Mouse (Mus musculus) forebrain, embryonic 16.5 days (tissue): Measurements from ENCODE around the gene Bcl6b. TPM values are rescaled to one million over a fixed set of nuclear protein-coding genes. Genes with fewer than 3 reads are reported as not detected.

ENCODE experiments used
- ATAC-seq: fragments of 200-750 bp; cut with Nextera tagmentation; 2 replicates; pipeline ENCODE4 v1.8.0; 2017; ENCODE audit warnings: mild to moderate bottlenecking, moderate library complexity
- H3K27ac ChIP-seq: fragments of 300-500 bp; sonication (generic); 2 replicates; pipeline ENCODE4 v1.5.1; 2014; ENCODE audit warnings: low read length, control low read depth
- H3K27me3 ChIP-seq: fragments of 300-500 bp; sonication (generic); replicated peaks from 2 replicates; pipeline ENCODE4 v1.6.1; 2014; ENCODE audit warnings: low read length; ENCODE audit not compliant: control insufficient read depth, insufficient read depth
- H3K36me3 ChIP-seq: fragments of 300-500 bp; sonication (generic); 2 replicates; pipeline ENCODE4 v1.6.1; 2014; ENCODE audit not compliant: control insufficient read depth, insufficient read depth
- H3K4me1 ChIP-seq: fragments of 300-500 bp; sonication (generic); replicated peaks from 2 replicates; pipeline ENCODE4 v1.6.1; 2014; ENCODE audit warnings: low read length; ENCODE audit not compliant: control insufficient read depth, insufficient read depth
- H3K4me2 ChIP-seq: fragments of 300-500 bp; sonication (generic); 2 replicates; pipeline ENCODE4 v1.6.1; 2014; ENCODE audit warnings: mild to moderate bottlenecking, low read length, control low read depth
- H3K4me3 ChIP-seq: fragments of 300-500 bp; sonication (generic); replicated peaks from 2 replicates; pipeline ENCODE4 v1.5.1; 2014; ENCODE audit warnings: mild to moderate bottlenecking, low read length, control low read depth
- H3K9ac ChIP-seq: fragments of 300-500 bp; sonication (generic); replicated peaks from 2 replicates; pipeline ENCODE4 v1.6.1; 2014; ENCODE audit warnings: low read depth, low read length, control low read depth
- H3K9me3 ChIP-seq: fragments of 300-500 bp; sonication (generic); 2 replicates; pipeline ENCODE4 v1.6.1; 2016; ENCODE audit warnings: low read length; ENCODE audit not compliant: control insufficient read depth
- WGBS: fragments of 180-500 bp; shearing (Covaris S2); extraction: QIAGEN DNeasy Blood & Tissue Kit; methylation state at CpG from one replicate; pipeline ENCODE4 v1.1.7; 2014; 5-methylcytosine and 5-hydroxymethylcytosine counted together
- polyA plus RNA-seq: library from polyadenylated mRNA; unstranded; fragments of >200 nt; fragmentation: Nextera tagmentation; extraction: Ambion mirVana; gene quantifications from 2 replicates; pipeline ENCODE4 v1.2.1, GENCODE M21; 2015

Gene Bcl6b
- polyA plus RNA-seq, 1 experiment from 2014 or later: 6.9 TPM

DNA sequence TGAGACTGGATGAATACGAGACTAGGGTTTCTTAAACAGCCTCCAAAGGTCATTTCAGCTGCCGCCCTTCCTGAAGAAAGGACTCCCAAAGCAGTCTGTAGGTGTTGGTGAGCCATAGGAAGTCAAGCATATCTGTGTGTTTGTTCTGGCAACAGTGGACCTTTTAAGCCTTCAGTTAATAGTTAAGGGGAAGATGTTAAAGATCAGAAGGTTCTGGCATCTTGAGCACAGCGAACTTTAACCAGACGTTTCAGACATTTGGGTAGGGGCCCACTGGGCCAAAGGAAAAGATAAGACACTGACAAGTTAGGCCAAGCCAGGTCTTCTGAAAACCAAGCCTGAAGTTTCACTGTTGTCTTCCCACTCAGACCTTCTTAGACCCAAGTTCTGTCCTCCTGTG is 11.6 kb downstream of the Bcl6b start:
- H3K27ac ChIP-seq: no peak overlapping the region
- no peak overlapping the region for H3K9ac ChIP-seq
- no peak overlapping the region for H3K4me2 ChIP-seq
- peaks cover 44% of the 10 kb centered on the region for H3K4me1 ChIP-seq
- no peak for ATAC-seq
- H3K4me3 ChIP-seq: no peak overlapping the region
- WGBS: 92% methylated on average over 4 of the region's 4 CpGs
- H3K9me3 ChIP-seq: no peaks in the 10 kb centered on the region
- H3K27me3 ChIP-seq: peaks cover 36% of the 10 kb centered on the region
- peaks cover 4% of the 10 kb centered on the region; the same call in 1 of the 2 replicates for H3K36me3 ChIP-seq

DNA sequence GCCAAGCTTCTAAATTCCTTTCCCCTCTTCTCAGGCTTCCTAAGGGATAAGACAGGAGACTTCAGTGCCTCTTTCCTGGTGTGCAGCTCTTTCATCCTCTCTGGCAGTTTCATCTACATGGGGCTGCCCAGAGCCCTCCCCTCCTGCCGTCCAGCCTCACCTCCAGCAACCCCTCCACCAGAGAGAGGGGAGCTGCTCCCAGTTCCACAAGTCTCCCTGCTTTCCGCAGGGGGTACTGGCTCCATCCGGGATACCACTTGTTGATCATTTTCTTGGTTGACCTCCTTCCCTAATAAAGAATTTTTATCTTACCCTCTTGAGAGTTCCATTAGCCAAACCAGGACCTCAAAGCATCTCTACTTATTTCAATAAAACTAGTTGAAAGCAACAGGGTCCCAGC is 13.5 kb downstream of the Bcl6b start:
- Histone ChIP-seq H3K4me1 (peaks cover 35% of the 10 kb centered on the region), H3K4me2 (no peak overlapping the region), H3K4me3 (no peak overlapping the region), H3K36me3 (peaks cover 4% of the 10 kb centered on the region; the same call in 1 of the 2 replicates), H3K27me3 (peaks cover 44% of the 10 kb centered on the region), H3K27ac (no peak overlapping the region), H3K9ac (no peak overlapping the region), H3K9me3 (no peaks in the 10 kb centered on the region)
- ATAC-seq: no peak
- WGBS: 69% methylated on average over 3 of the region's 3 CpGs

DNA sequence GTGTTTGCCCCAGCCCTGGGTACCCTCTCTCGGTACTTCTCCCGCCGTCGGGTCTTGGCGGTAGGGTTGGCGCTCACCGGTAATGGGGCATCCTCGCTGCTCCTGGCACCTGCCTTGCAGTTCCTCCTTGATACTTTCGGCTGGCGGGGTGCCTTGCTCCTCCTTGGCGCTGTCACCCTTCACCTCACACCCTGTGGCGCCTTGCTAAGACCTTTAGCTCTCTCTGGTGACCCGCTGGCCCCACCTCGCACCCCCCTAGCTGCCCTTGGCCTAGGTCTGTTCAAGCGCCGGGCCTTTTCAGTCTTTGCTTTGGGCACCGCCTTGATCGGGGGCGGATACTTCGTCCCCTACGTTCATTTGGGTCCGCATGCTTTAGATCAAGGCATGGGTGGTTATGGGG is 14.3 kb downstream of the Bcl6b start:
- Histone ChIP-seq H3K4me2 (no peak overlapping the region), H3K9ac (no peak overlapping the region), H3K4me3 (no peak overlapping the region), H3K27me3 (peaks cover 44% of the 10 kb centered on the region), H3K36me3 (peaks cover 4% of the 10 kb centered on the region; the same call in 1 of the 2 replicates), H3K4me1 (peaks cover 35% of the 10 kb centered on the region), H3K9me3 (no peaks in the 10 kb centered on the region), H3K27ac (no peak overlapping the region)
- 14% methylated on average over 22 of the region's 22 CpGs for WGBS
- ATAC-seq: no peak

DNA sequence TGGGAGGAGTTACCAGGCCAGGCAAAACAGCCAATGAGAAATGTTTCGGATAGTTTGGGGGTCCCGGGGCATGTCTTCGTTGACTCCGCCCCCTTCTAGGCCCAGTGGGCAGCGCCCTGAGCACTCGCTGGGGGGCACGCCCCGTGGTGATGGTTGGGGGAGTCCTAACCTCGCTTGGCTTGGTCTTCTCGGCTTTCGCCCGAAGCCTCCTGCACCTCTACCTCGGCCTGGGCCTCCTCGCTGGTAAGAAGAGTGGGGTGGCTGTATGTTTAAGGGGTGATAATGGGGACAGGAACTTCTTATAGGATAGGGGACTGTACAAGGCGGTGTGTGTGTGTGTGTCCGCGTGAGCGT is 14.8 kb downstream of the Bcl6b start:
- Histone ChIP-seq H3K27me3 (peaks cover 44% of the 10 kb centered on the region), H3K36me3 (peaks cover 4% of the 10 kb centered on the region; the same call in 1 of the 2 replicates), H3K4me3 (peak overlapping the region; percentile 42), H3K9me3 (no peaks in the 10 kb centered on the region), H3K9ac (no peak overlapping the region), H3K4me2 (peak overlapping the region; percentile 65), H3K4me1 (peaks cover 31% of the 10 kb centered on the region), H3K27ac (no peak overlapping the region)
- 5% methylated on average over 18 of the region's 18 CpGs for WGBS
- ATAC-seq: no peak

DNA sequence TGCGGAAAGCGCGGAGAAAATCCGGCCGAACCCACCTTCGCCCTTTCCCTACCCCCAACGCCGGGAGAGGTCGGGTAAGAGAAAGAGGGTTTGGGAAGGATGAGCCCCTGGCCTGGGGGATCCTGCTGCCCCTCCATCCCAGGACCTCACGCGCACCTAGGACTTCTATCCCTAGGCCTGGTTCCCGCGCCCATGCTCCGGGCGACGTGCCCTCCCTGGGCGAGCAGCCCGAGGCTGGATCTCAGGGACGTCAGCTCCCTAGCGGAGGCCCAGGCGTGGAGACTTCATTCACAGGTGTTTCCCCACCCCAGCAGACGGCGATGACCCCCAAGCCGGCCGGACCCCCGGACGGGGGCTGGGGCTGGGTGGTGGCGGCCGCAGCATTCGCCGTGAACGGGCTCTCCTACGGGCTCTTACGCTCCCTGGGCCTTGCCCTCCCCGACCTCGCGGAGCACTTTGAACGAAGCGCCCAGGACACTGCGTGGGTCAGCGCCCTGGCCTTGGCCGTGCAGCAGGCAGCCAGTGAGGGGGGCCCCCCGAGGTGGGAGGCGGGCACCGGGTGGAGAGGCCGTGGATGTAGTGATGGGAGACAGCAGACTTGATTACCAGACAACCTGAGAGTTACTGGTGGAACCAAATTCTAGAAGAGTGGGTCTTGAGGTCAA is 15.3 kb downstream of the Bcl6b start:
- Histone ChIP-seq H3K9me3 (no peaks in the 10 kb centered on the region), H3K4me2 (peak overlapping the region; percentile 65), H3K4me3 (peak overlapping the region; percentile 42), H3K4me1 (peaks cover 27% of the 10 kb centered on the region), H3K27ac (no peak overlapping the region), H3K9ac (peak overlapping the region; percentile 56), H3K36me3 (peaks cover 4% of the 10 kb centered on the region; the same call in 1 of the 2 replicates), H3K27me3 (peaks cover 44% of the 10 kb centered on the region)
- under 1% methylated on average over 46 of the region's 46 CpGs for WGBS
- ATAC-seq: 0 out of 2 replicates have a peak, but pooled peaks have one; percentile 19

DNA sequence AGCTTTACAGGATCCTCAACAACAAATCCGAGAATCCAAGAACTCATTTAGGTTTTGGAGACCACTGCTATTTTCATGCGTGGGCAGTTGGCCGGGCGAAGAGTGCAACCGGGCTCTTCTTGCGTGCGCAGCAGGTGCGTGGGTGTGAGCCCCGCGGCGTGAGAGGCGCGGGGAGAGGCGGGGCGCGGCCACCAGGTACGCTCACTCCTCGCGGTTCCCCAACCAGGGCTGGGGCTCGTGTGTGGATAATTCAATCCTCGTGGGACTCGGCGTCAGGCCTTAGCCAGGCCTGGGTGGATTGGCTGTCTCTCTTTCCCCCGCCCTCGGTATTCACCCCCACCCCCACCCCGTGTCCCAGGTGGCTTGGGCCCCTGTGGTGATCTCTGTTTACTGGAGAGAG is 15.9 kb downstream of the Bcl6b start:
- Histone ChIP-seq H3K9ac (peak overlapping the region; percentile 56; the same call in 1 of the 2 replicates), H3K27me3 (peaks cover 44% of the 10 kb centered on the region), H3K4me3 (peak overlapping the region; percentile 42), H3K9me3 (no peaks in the 10 kb centered on the region), H3K4me2 (peak overlapping the region; percentile 65), H3K4me1 (peaks cover 21% of the 10 kb centered on the region), H3K27ac (no peak overlapping the region), H3K36me3 (peaks cover 4% of the 10 kb centered on the region; the same call in 1 of the 2 replicates)
- 3% methylated on average over 26 of the region's 26 CpGs for WGBS
- 0 out of 2 replicates have a peak, but pooled peaks have one; percentile 31 for ATAC-seq

DNA sequence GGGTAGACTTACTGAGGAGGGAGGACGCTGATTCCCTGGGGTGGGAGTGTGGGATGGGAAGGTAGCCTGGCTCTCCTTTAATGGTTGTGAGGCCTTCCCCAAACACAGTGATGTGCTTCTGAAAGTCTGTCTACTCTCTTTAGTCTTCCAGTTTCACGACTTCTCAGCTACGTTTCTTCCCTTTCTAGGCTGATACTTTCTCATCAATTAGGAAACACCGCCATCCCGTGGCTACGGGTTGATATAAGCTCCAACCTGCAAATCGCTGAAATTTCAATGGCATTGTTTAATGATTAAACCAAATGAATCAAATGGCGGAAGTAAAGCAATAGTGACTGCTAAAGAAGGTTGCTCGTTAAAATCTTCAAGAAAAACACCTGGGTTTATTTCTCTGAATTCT is 16.7 kb downstream of the Bcl6b start:
- 10% methylated on average over 9 of the region's 9 CpGs for WGBS
- ATAC-seq: peak; percentile 35; the same call in 1 of the 2 replicates

DNA sequence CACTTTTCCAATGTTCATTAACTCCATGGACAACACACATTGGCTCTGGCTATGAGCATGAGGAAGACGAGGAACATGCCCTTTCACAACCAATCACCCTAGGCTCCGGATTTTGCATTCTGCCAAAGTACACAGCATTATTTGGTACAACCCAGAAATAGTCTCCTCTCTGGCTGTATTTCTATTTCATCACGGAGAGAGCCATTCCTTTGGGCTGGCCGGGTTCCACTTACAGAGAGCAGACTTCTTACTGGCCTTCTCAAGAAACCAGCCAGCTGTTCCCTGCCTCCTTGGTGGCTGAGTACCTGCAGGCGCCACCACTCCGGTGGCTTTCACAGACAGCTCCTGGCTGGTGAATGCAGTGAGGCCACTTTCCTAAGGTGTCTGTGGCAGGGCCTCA is 17.2 kb downstream of the Bcl6b start, which contains the start of gene Slc16a11:
Slc16a11 (plus strand) TSS at position 330 of the 400 bp plus-strand sequence.
- H3K27me3 ChIP-seq: peaks cover 44% of the 10 kb centered on the region
- 58% methylated on average over 6 of the region's 6 CpGs for WGBS
- 0 out of 2 replicates have a peak within 1 kb of the TSS, but pooled peaks have one; percentile 56 for H3K9ac ChIP-seq
- peak within 1 kb of the TSS; percentile 42 for H3K4me3 ChIP-seq
- no peak within 1 kb of the TSS for H3K27ac ChIP-seq
- no peaks in the 10 kb centered on the region for H3K9me3 ChIP-seq
- ATAC-seq: no peak
- peak within 1 kb of the TSS; percentile 65 for H3K4me2 ChIP-seq
- H3K4me1 ChIP-seq: peaks cover 16% of the 10 kb centered on the region
- H3K36me3 ChIP-seq: peaks cover 3% of the 10 kb centered on the region; the same call in 1 of the 2 replicates

More for the DNA sequence above, 16.7 kb downstream of the Bcl6b start:
- H3K4me2 ChIP-seq: no peak overlapping the region
- H3K4me3 ChIP-seq: no peak overlapping the region
- peaks cover 16% of the 10 kb centered on the region for H3K4me1 ChIP-seq
- H3K9me3 ChIP-seq: no peaks in the 10 kb centered on the region
- H3K27ac ChIP-seq: no peak overlapping the region
- no peak overlapping the region for H3K9ac ChIP-seq
- H3K36me3 ChIP-seq: peaks cover 4% of the 10 kb centered on the region; the same call in 1 of the 2 replicates
- H3K27me3 ChIP-seq: peaks cover 44% of the 10 kb centered on the region

DNA sequence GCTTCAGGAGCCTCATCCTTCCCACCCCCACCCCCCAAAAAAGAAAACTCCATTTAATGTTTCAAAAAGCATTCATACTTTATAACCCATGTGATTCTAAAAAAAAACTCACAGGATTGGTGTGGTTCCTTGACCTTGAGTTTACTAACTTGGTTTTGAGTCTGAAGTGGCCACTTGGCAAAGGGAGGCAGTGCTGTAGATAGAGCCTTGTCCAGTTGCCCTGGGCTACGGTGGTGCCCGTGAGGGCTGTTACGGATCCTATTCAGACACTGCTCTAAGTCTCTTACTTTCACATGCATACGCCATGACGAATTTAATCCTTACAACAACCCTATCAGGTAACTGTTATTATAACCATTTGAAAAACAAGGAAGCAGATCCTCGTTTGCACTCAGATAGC is 17.6 kb downstream of the Bcl6b start:
- H3K9ac ChIP-seq: no peak overlapping the region
- no peaks in the 10 kb centered on the region for H3K9me3 ChIP-seq
- peaks cover 42% of the 10 kb centered on the region for H3K27me3 ChIP-seq
- no peak overlapping the region for H3K27ac ChIP-seq
- no peaks in the 10 kb centered on the region for H3K36me3 ChIP-seq
- peaks cover 16% of the 10 kb centered on the region for H3K4me1 ChIP-seq
- 67% methylated on average over 6 of the region's 6 CpGs for WGBS
- no peak overlapping the region for H3K4me3 ChIP-seq
- no peak overlapping the region for H3K4me2 ChIP-seq
- ATAC-seq: no peak
